Mouse (Mus musculus) stomach, postnatal 0 days (tissue): Measurements from ENCODE around the gene Arhgap8. TPM values are rescaled to one million over a fixed set of nuclear protein-coding genes. Genes with fewer than 3 reads are reported as not detected.
"Not testable (repeated sequence)": the region's sequence is repeated elsewhere in the genome, so short reads cannot be mapped to it uniquely, and the experiment has no call there.

Experiments
- ATAC-seq: fragments of 200-750 bp; cut with Nextera tagmentation; 2 replicates; pipeline ENCODE4 v1.8.0; 2017; ENCODE audit not compliant: low FRiP score, low TSS enrichment
- DNase-seq: peaks from one replicate; pipeline ENCODE4 v3.0.0-alpha.2; 2016; ENCODE audit warnings: low spot score
- H3K27ac ChIP-seq: fragments of 300-500 bp; sonication (generic); replicated peaks from 2 replicates; pipeline ENCODE4 v1.5.1; 2014; ENCODE audit warnings: mild to moderate bottlenecking, control low read depth
- H3K27me3 ChIP-seq: fragments of 300-500 bp; sonication (generic); 2 replicates; pipeline ENCODE4 v1.6.1; 2014; ENCODE audit warnings: low read length; ENCODE audit not compliant: control insufficient read depth, insufficient read depth
- H3K36me3 ChIP-seq: fragments of 300-500 bp; sonication (generic); 2 replicates; pipeline ENCODE4 v1.6.1; 2014; ENCODE audit warnings: low read length, mixed read lengths; ENCODE audit not compliant: control insufficient read depth, insufficient read depth
- H3K4me1 ChIP-seq: fragments of 300-500 bp; sonication (generic); replicated peaks from 2 replicates; pipeline ENCODE4 v1.6.1; 2014; ENCODE audit warnings: antibody characterized with exemption; ENCODE audit not compliant: control insufficient read depth, insufficient read depth
- H3K4me2 ChIP-seq: fragments of 300-500 bp; sonication (generic); replicated peaks from 2 replicates; pipeline ENCODE4 v1.6.1; 2014; ENCODE audit warnings: low read depth, mild to moderate bottlenecking, control low read depth, moderate library complexity
- H3K4me3 ChIP-seq: fragments of 300-500 bp; sonication (generic); 2 replicates; pipeline ENCODE4 v1.5.1; 2014; ENCODE audit warnings: low read depth, low read length, control low read depth
- H3K9ac ChIP-seq: fragments of 300-500 bp; sonication (generic); 2 replicates; pipeline ENCODE4 v1.6.1; 2014; ENCODE audit warnings: mild to moderate bottlenecking, low read length, control low read depth, mixed read lengths
- H3K9me3 ChIP-seq: fragments of 300-500 bp; sonication (generic); 2 replicates; pipeline ENCODE4 v1.6.1; 2016; ENCODE audit warnings: low read length; ENCODE audit not compliant: control insufficient read depth
- CTCF ChIP-seq: IDR thresholded peaks from 2 replicates; pipeline ENCODE4 v1.5.1; 2016; ENCODE audit warnings: antibody characterized with exemption, low read depth, mild to moderate bottlenecking, moderate library complexity
- EP300 ChIP-seq: optimal IDR thresholded peaks from 2 replicates; pipeline ENCODE3; 2016; ENCODE audit warnings: antibody characterized with exemption
- WGBS: fragments of 180-500 bp; shearing (Covaris S2); extraction: QIAGEN DNeasy Blood & Tissue Kit; methylation state at CpG from one replicate; pipeline ENCODE4 v1.1.7; 2014; 5-methylcytosine and 5-hydroxymethylcytosine counted together
- polyA plus RNA-seq: library from polyadenylated mRNA; unstranded; fragments of >200 nt; fragmentation: Nextera tagmentation; extraction: Ambion mirVana; gene quantifications from 2 replicates; pipeline ENCODE4 v1.2.1, GENCODE M21; 2015

Gene Arhgap8
- polyA plus RNA-seq, 1 experiment from 2014 or later: 20.2 TPM

DNA sequence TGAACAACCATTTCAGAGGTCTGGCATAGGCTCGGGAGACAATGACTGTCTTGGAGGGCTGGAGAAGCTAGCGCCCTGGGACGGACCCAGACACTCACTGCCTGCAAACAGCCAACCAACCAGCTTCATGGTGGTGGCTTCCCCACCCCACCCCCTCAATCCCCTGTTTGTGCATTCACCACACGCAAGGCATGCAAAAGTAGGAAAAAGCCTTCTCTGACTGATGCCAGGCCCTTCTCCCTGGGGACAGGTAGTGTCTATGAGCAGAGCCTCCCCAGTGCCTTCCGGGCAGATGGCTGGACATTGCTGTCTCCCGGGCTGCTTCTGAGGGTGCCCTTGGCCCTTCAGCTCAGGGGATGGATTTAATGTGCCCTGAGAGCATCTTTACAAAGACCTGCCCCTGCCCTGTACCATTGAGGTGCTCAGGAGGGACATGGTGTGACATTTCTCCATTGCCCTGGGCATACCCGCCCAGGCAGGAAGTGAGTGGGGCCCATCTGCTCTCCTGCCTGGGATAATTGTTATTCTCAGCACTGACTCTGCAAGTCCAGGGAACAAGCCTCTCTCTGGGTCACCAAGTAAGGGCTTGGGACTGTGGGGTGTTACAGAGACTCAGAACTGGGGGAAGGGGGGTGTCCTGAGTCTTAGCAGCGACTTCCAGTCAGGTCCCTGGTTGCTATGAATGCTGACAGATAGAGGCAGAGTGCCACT is 43.0 kb downstream of the Arhgap8 start:
- H3K4me1 ChIP-seq: no peaks in the 10 kb centered on the region
- H3K36me3 ChIP-seq: no peaks in the 10 kb centered on the region
- no peak for ATAC-seq
- no peak for DNase-seq
- no peaks in the 10 kb centered on the region for H3K9me3 ChIP-seq
- no peak overlapping the region for H3K27ac ChIP-seq
- H3K27me3 ChIP-seq: no peaks in the 10 kb centered on the region
- TF ChIP-seq CTCF (no peak), EP300 (no peak)
- no peak overlapping the region for H3K4me2 ChIP-seq
- H3K4me3 ChIP-seq: no peak overlapping the region
- whole genome bisulfite sequencing: 77% methylated on average over 8 of the region's 8 CpGs
- no peak overlapping the region for H3K9ac ChIP-seq

DNA sequence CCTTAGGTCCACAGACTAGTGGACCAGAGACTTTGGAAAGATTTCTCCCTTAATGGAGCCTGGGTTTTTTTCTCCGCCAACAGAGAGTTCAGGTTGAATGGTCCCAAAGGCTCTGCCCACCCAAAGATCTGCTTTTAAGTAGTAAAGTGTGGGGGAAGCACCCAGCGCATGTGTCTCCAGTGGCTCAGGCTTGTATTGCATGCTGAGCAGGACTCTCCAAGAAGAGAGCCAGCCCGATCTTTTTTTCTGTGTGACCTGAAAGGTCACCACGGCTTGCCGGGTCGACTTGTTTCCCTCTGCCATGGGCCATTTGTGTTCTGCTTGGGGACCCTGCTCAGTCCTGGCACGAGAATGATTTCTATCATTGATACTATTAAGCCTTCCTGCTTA is 43.6 kb downstream of the Arhgap8 start:
- no peak overlapping the region for H3K4me3 ChIP-seq
- H3K27me3 ChIP-seq: no peaks in the 10 kb centered on the region
- WGBS: 46% methylated on average over 7 of the region's 7 CpGs
- ATAC-seq: no peak
- H3K4me1 ChIP-seq: no peaks in the 10 kb centered on the region
- no peaks in the 10 kb centered on the region for H3K9me3 ChIP-seq
- no peaks in the 10 kb centered on the region for H3K36me3 ChIP-seq
- H3K4me2 ChIP-seq: no peak overlapping the region
- TF ChIP-seq EP300 (no peak), CTCF (0 out of 2 replicates have a peak, but pooled peaks have one; percentile 10)
- no peak overlapping the region for H3K27ac ChIP-seq
- no peak for DNase-seq
- H3K9ac ChIP-seq: no peak overlapping the region

DNA sequence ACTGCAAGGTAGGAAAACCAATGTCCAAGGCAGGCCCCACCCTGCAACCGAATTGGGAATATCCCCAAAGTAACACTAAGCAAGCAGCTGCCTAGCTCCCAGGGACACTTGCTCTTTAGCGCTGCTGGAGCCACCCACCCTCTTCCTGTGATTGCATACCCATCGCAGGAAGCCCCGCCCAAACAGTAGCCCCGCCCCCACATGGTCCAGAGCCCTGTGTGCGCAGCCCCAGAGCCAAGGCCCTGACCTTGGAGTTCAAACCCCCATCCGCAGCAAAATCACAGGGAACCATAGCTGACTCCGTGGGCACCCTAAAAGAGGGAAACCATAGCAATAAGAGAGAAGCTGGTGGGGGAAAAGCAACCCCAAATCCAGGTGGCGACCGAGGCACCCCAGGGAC is 46.8 kb downstream of the Arhgap8 start:
- DNase-seq: no peak
- no peak overlapping the region for H3K9ac ChIP-seq
- H3K4me3 ChIP-seq: no peak overlapping the region
- TF ChIP-seq CTCF (no peak), EP300 (no peak)
- H3K27ac ChIP-seq: no peak overlapping the region
- H3K27me3 ChIP-seq: no peaks in the 10 kb centered on the region
- no peak for ATAC-seq
- no peaks in the 10 kb centered on the region for H3K4me1 ChIP-seq
- 46% methylated on average over 10 of the region's 10 CpGs for WGBS
- no peaks in the 10 kb centered on the region for H3K36me3 ChIP-seq
- no peaks in the 10 kb centered on the region for H3K9me3 ChIP-seq
- H3K4me2 ChIP-seq: no peak overlapping the region

DNA sequence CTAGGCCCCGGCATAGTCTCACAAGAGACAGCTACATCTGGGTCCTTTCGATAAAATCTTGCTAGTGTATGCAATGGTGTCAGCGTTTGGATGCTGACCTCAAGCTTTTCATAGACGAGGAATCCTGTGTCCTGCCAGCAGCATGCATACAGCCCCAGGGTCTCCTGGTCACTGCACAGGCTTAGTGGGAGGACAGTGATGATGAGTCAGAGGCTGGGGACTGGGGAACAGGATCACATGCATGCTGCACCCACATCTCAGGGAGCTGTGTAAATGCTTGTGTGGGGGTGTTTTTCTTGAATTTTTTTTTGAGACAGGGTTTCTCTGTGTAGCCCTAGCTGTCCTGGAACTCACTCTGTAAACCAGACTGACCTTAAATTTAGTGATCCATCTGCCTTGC is 48.7 kb downstream of the Arhgap8 start:
- not testable (repeated sequence) for H3K9ac ChIP-seq, ATAC-seq, H3K27me3 ChIP-seq, H3K4me2 ChIP-seq, H3K4me1 ChIP-seq, H3K9me3 ChIP-seq, H3K4me3 ChIP-seq, H3K27ac ChIP-seq, DNase-seq, H3K36me3 ChIP-seq
- WGBS: 56% methylated on average over 3 of the region's 4 CpGs

DNA sequence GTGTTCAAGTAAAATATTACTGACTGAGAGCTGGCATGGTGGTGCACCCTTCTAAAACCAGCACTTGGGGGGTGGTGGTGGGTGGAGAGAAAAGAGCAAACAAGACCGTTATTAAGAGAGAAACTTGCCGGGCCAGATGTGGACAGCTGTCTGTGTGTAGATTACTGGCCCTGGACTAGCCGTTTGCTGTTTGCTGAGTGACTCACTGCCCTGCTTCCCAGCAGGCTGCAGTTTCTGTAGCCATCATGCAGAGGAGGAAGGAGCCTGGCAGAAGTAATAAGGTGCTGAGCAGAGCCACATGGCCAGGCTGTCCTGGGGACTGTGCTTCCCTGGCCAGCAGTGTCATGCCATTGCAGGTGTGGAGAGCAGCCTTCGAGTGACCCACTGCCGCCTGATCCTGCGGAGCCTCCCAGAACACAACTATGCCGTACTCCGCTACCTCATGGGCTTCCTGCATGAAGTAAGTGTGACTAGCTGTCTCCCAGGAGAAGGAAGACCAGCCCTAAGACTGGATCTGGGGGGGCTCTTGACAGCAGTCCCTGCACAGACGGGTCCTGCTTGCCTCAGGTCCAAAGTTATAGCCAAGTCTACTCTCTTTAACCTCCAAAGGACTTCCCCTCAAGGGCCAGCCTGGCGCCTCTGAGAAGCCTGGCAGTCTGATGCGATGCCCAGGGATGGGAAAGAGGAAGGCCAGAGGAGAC is 49.9 kb downstream of the Arhgap8 start:
- DNase-seq (peak; percentile 61), ATAC-seq (peak; percentile 78)
- WGBS: 60% methylated on average over 11 of the region's 11 CpGs

More for the DNA sequence above, 49.9 kb downstream of the Arhgap8 start:
- H3K9ac ChIP-seq: no peak overlapping the region
- no peaks in the 10 kb centered on the region for H3K27me3 ChIP-seq
- TF ChIP-seq CTCF: no peak
- no peak for TF ChIP-seq EP300
- H3K27ac ChIP-seq: no peak overlapping the region
- no peaks in the 10 kb centered on the region for H3K9me3 ChIP-seq
- H3K4me3 ChIP-seq: no peak overlapping the region
- H3K4me1 ChIP-seq: no peaks in the 10 kb centered on the region
- H3K4me2 ChIP-seq: no peak overlapping the region
- H3K36me3 ChIP-seq: no peaks in the 10 kb centered on the region
